Mouse (Mus musculus) spleen, adult 2 months (tissue): Measurements from ENCODE around the gene Aff3.

Source experiments
- CTCF ChIP-seq: fragments of 200-500 bp; IDR thresholded peaks from 2 replicates; pipeline ENCODE4 v1.5.1; 2011; ENCODE audit warnings: mild to moderate bottlenecking, inconsistent platforms; ENCODE audit not compliant: insufficient read depth, insufficient read length, insufficient replicate concordance; ENCODE audit errors: extremely low read depth
- POLR2A ChIP-seq: fragments of 200-500 bp; IDR thresholded peaks from 2 replicates; pipeline ENCODE4 v1.6.1; 2011; ENCODE audit warnings: low read depth, low read length, inconsistent platforms

DNA sequence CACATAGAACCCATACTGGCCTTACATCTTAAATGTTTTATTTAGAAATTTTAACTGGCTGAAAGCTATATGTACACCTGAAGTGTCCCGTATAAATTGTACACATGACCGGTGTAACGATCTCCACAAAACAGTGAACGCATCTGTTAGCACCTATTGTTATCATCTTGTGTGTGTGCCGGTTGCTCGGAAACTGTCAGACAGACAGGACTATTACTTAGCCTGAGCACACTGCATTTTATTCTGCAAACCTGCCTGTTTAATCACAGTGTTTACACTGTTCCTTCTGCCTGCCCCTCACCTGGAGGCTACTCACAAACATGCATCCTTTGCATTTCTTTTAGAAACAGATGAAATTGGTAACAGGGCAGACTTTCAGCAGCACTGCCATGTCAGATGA, 241.8 kb downstream of the Aff3 start:
- TF ChIP-seq CTCF (no peak), POLR2A (no peak)
